Mouse (Mus musculus) ES-E14 (cell line): ENCODE results near the gene Fam19a5. TPM values are rescaled to one million over a fixed set of nuclear protein-coding genes. Genes with fewer than 3 reads are reported as not detected.

Experiments used
- DNase-seq: peaks from one replicate; pipeline ENCODE4 v3.0.0-alpha.2; 2013; ENCODE audit warnings: low read depth, low spot score
- H3K27ac ChIP-seq: 2 replicates; pipeline ENCODE4 v1.5.1; 2012; ENCODE audit warnings: low read depth, mild to moderate bottlenecking, low read length, moderate library complexity, mixed read lengths; ENCODE audit not compliant: poor library complexity, insufficient read depth, severe bottlenecking
- H3K36me3 ChIP-seq: 2 replicates; pipeline ENCODE4 v1.6.1; 2012; ENCODE audit warnings: mild to moderate bottlenecking, low read length, moderate library complexity, mixed read lengths; ENCODE audit not compliant: control insufficient read depth, poor library complexity, insufficient read depth, severe bottlenecking
- H3K4me1 ChIP-seq, 2 experiments: fragments of 150-350 bp in 1 of 2; sonication (generic) in 1 of 2; 2 replicates each; pipeline ENCODE4 v1.6.1; 2012; ENCODE audit warnings: low read length in 2 of 2, mild to moderate bottlenecking in 1 of 2, mixed read lengths in 1 of 2; ENCODE audit not compliant: control insufficient read depth in 2 of 2, insufficient read depth in 2 of 2, poor library complexity in 1 of 2
- H3K4me3 ChIP-seq, 2 experiments: fragments of 150-350 bp in 1 of 2; sonication (generic) in 1 of 2; 2 replicates each; pipeline ENCODE4 v1.5.1; 2012; ENCODE audit warnings: low read length in 2 of 2, low read depth in 1 of 2, mild to moderate bottlenecking in 1 of 2, mixed read lengths in 1 of 2; ENCODE audit not compliant: insufficient read depth in 1 of 2, poor library complexity in 1 of 2, severe bottlenecking in 1 of 2
- H3K9ac ChIP-seq: 2 replicates; pipeline ENCODE4 v1.6.1; 2012; ENCODE audit warnings: low read depth, mild to moderate bottlenecking, low read length, mixed read lengths; ENCODE audit not compliant: poor library complexity, insufficient read depth, severe bottlenecking
- H3K9me3 ChIP-seq: fragments of 150-350 bp; sonication (generic); 2 replicates; pipeline ENCODE4 v1.6.1; 2012; ENCODE audit warnings: low read depth, mild to moderate bottlenecking, low read length; ENCODE audit not compliant: control insufficient read depth, insufficient read depth
- CHD2 ChIP-seq: IDR thresholded peaks from 2 replicates; pipeline ENCODE4 v1.6.1; 2014; ENCODE audit warnings: mild to moderate bottlenecking, low read depth, low read length, inconsistent platforms
- HCFC1 ChIP-seq: IDR thresholded peaks from 2 replicates; pipeline ENCODE4 v1.6.1; 2012; ENCODE audit warnings: low read length, inconsistent platforms, borderline replicate concordance; ENCODE audit not compliant: insufficient read depth
- MAFK ChIP-seq: IDR thresholded peaks from 2 replicates; pipeline ENCODE4 v1.6.1; 2014; ENCODE audit warnings: mild to moderate bottlenecking, low read depth, low read length, inconsistent platforms; ENCODE audit not compliant: insufficient read depth
- ZC3H11A ChIP-seq: IDR thresholded peaks from 2 replicates; pipeline ENCODE4 v1.6.1; 2012; ENCODE audit warnings: low read depth, mild to moderate bottlenecking, inconsistent platforms, low read length, borderline replicate concordance
- ZNF384 ChIP-seq: IDR thresholded peaks from 2 replicates; pipeline ENCODE4 v1.6.1; 2012; ENCODE audit warnings: low read depth, low read length, inconsistent platforms
- in situ Hi-C, 2 experiments: fragments of 600-800 bp; cut with MboI; formaldehyde crosslinking; loops; one replicate each; pipeline ENCODE4 v1.15.1; 2025; ENCODE audit warnings: low sequenced_read_pairs in 2 of 2, inconsistent platforms in 1 of 2; ENCODE audit not compliant: unreplicated experiment in 2 of 2
- total RNA-seq: library from RNA; depleted of rRNA; stranded (reverse); fragments of 300-350 nt; gene quantifications from 2 replicates; pipeline ENCODE4 v1.2.3, GENCODE M21; 2012

Fam19a5 gene
- total RNA-seq, 1 experiment: 4.6 TPM

GRCm38 (mm10) chr15:87579861-87580260 lies 35.8 kb downstream of the Fam19a5 start:
- in situ Hi-C loops: no loop called here

GRCm38 (mm10) chr15:87583921-87584621 lies 40.0 kb downstream of the Fam19a5 start:
- no peak overlapping the region for H3K27ac ChIP-seq
- no peaks in the 10 kb centered on the region for H3K36me3 ChIP-seq
- no peaks in the 10 kb centered on the region for H3K9me3 ChIP-seq
- no peak overlapping the region for H3K9ac ChIP-seq
- no peaks in the 10 kb centered on the region for H3K4me1 ChIP-seq
- DNase-seq: no peak
- in situ Hi-C loops: no loop called here
- TF ChIP-seq ZC3H11A: no peak
- TF ChIP-seq CHD2: no peak
- TF ChIP-seq HCFC1: no peak
- TF ChIP-seq MAFK: no peak
- TF ChIP-seq ZNF384: no peak
- H3K4me3 ChIP-seq: no peak overlapping the region

More at GRCm38 (mm10) chr15:87579861-87580260, 35.8 kb downstream of the Fam19a5 start:
- no peak for DNase-seq
- H3K36me3 ChIP-seq: no peaks in the 10 kb centered on the region
- H3K4me1 ChIP-seq: no peaks in the 10 kb centered on the region
- TF ChIP-seq ZNF384: no peak
- no peak for TF ChIP-seq ZC3H11A
- TF ChIP-seq MAFK: no peak
- TF ChIP-seq HCFC1: no peak
- no peak for TF ChIP-seq CHD2
- H3K4me3 ChIP-seq: no peak overlapping the region
- no peaks in the 10 kb centered on the region for H3K9me3 ChIP-seq
- no peak overlapping the region for H3K9ac ChIP-seq
- H3K27ac ChIP-seq: no peak overlapping the region

- H3K4me3 ChIP-seq: no peak overlapping the region
- in situ Hi-C loops: no loop called here
- DNase-seq: no peak
- H3K9ac ChIP-seq: no peak overlapping the region
- H3K27ac ChIP-seq: no peak overlapping the region
- H3K9me3 ChIP-seq: no peaks in the 10 kb centered on the region
- no peaks in the 10 kb centered on the region for H3K4me1 ChIP-seq
- TF ChIP-seq HCFC1 (no peak), CHD2 (no peak), MAFK (no peak), ZNF384 (no peak), ZC3H11A (no peak)
- no peaks in the 10 kb centered on the region for H3K36me3 ChIP-seq
Measured at GRCm38 (mm10) chr15:87590975-87591374, 46.9 kb downstream of the Fam19a5 start.

- Histone ChIP-seq H3K9me3 (no peaks in the 10 kb centered on the region), H3K27ac (no peak overlapping the region), H3K4me1 (no peaks in the 10 kb centered on the region), H3K36me3 (no peaks in the 10 kb centered on the region), H3K4me3 (no peak overlapping the region), H3K9ac (no peak overlapping the region)
- no peak for TF ChIP-seq CHD2
- TF ChIP-seq HCFC1: no peak
- TF ChIP-seq MAFK: no peak
- TF ChIP-seq ZNF384: no peak
- no peak for TF ChIP-seq ZC3H11A
- in situ Hi-C loops: no loop called here
- no peak for DNase-seq
Measured at GRCm38 (mm10) chr15:87596731-87597130, 52.6 kb downstream of the Fam19a5 start.

GRCm38 (mm10) chr15:87597149-87597548 lies 53.0 kb downstream of the Fam19a5 start:
- Histone ChIP-seq H3K36me3 (no peaks in the 10 kb centered on the region), H3K27ac (no peak overlapping the region), H3K9ac (no peak overlapping the region), H3K4me3 (no peak overlapping the region), H3K9me3 (no peaks in the 10 kb centered on the region), H3K4me1 (no peaks in the 10 kb centered on the region)
- TF ChIP-seq CHD2 (no peak), ZNF384 (no peak), MAFK (no peak), HCFC1 (no peak), ZC3H11A (no peak)
- no peak for DNase-seq
- in situ Hi-C loops: no loop called here
